Mouse (Mus musculus): ENCODE measurements around the gene Vmn2r86. TPM values are rescaled to one million over a fixed set of nuclear protein-coding genes. Genes with fewer than 3 reads are reported as not detected.

The Vmn2r86 gene
- polyA plus RNA-seq (2014; fragmentation: Illumina TruSeq; extraction: RNeasy Lipid Tissue Mini Kit (QIAGEN cat#74804); ENCODE audit: low read depth, low replicate concordance), result 0.20 TPM

DNA sequence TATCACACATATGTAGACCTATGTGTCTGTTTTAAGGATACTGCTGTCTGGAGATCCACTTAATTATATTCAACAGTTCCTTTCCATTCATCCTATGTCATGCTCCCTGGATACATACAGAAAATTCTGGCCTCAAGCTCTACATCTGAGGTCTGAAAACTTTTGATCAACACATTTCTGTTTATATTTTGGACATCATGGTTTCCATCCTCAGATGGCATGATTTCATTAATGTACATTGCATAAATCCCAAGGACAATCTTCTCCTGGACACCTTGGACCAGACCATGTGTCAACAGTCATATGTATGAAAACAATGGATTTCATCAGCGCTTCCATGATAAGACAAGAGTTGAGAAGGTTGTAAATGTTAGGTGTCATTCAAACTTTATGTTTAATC, at the start of gene Vmn2r86:
TSS of gene Vmn2r86 (minus strand) at position 101 of the 400 bp plus-strand sequence.

DNA sequence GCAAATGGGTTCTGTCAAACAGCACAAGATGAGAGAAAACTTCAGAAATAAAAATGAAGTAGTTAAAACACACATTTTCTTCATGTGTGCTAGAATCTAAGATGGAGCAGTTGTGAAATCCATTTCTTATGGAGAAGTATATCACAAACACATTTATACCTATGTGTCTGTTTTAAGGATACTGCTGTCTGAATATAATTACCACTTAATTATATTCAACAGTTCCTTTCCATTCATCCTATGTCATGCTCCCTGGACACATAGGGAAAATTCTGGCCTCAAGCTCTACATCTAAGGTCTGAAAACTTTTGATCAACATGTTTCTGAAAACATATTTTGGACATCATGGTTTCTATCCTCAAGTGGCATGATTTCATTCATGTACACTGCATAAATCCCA, 41.4 kb upstream of the Vmn2r86 start, which contains the start of gene Vmn2r87:
TSS of gene Vmn2r87 (minus strand) at position 101 of the 400 bp plus-strand sequence.

DNA sequence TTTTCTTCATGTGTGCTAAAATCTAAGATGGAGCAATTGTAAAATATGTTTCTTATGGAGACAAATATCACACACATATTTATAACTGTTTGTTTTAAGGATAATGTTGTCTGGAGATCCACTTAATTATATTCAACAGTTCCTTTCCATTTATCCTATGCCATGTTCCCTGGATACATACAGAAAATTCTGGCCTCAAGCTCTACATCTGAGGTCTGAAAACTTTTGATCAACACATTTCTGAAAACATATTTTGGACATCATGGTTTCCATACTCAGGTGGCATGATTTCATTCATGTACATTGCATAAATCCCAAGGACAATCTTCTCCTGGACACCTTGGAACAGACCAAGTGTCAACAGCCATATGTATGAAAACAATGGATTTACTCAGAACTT, 26.2 kb downstream of the Vmn2r86 start, which contains the start of gene Vmn2r85:
TSS of gene Vmn2r85 (minus strand) at position 101 of the 400 bp plus-strand sequence.

GRCm38 (mm10) chr10:130394232-130394631, 61.6 kb downstream of the Vmn2r86 start, which contains the start of gene Vmn2r84:
Vmn2r84 (minus strand) TSS chr10:130394332.

Other genes with a start within 250 kb of the Vmn2r86 start
- gene Olfr827, start 241.6 kb downstream of the Vmn2r86 start, polyA plus RNA-seq (2014; fragmentation: Illumina TruSeq; extraction: RNeasy Lipid Tissue Mini Kit (QIAGEN cat#74804); ENCODE audit: low read depth, low replicate concordance), result not detected
- not detected for gene Neurod4, start 175.8 kb downstream of the Vmn2r86 start, polyA plus RNA-seq (2014; fragmentation: Illumina TruSeq; extraction: RNeasy Lipid Tissue Mini Kit (QIAGEN cat#74804); ENCODE audit: low read depth, low replicate concordance)
- not detected for gene Tespa1, start 133.2 kb downstream of the Vmn2r86 start, polyA plus RNA-seq (2014; fragmentation: Illumina TruSeq; extraction: RNeasy Lipid Tissue Mini Kit (QIAGEN cat#74804); ENCODE audit: low read depth, low replicate concordance)
- 0.04 TPM for gene Vmn2r84, start 61.7 kb downstream of the Vmn2r86 start, polyA plus RNA-seq (2014; fragmentation: Illumina TruSeq; extraction: RNeasy Lipid Tissue Mini Kit (QIAGEN cat#74804); ENCODE audit: low read depth, low replicate concordance)
- gene Vmn2r85, start 26.3 kb downstream of the Vmn2r86 start, polyA plus RNA-seq (2014; fragmentation: Illumina TruSeq; extraction: RNeasy Lipid Tissue Mini Kit (QIAGEN cat#74804); ENCODE audit: low read depth, low replicate concordance), result 0.07 TPM
- not detected for gene Vmn2r87, start 41.3 kb upstream of the Vmn2r86 start, polyA plus RNA-seq (2014; fragmentation: Illumina TruSeq; extraction: RNeasy Lipid Tissue Mini Kit (QIAGEN cat#74804); ENCODE audit: low read depth, low replicate concordance)

All from testis, adult 10 weeks (tissue).